Mouse (Mus musculus) G1E (cell line): ENCODE data around the gene Ctc1.

Source experiments
- CTCF ChIP-seq: IDR thresholded peaks from 2 replicates; pipeline ENCODE4 v1.5.1; 2012; ENCODE audit warnings: low read depth, low read length, inconsistent platforms, mixed read lengths
- GATA1 ChIP-seq: IDR thresholded peaks from 2 replicates; pipeline ENCODE4 v1.6.1; 2012; ENCODE audit warnings: borderline replicate concordance, low read length, inconsistent platforms, mixed read lengths
- TAL1 ChIP-seq: conservative IDR thresholded peaks from 2 replicates; pipeline ENCODE4 v1.6.1; 2012; ENCODE audit warnings: low read depth, low read length, inconsistent platforms, mixed read lengths

DNA sequence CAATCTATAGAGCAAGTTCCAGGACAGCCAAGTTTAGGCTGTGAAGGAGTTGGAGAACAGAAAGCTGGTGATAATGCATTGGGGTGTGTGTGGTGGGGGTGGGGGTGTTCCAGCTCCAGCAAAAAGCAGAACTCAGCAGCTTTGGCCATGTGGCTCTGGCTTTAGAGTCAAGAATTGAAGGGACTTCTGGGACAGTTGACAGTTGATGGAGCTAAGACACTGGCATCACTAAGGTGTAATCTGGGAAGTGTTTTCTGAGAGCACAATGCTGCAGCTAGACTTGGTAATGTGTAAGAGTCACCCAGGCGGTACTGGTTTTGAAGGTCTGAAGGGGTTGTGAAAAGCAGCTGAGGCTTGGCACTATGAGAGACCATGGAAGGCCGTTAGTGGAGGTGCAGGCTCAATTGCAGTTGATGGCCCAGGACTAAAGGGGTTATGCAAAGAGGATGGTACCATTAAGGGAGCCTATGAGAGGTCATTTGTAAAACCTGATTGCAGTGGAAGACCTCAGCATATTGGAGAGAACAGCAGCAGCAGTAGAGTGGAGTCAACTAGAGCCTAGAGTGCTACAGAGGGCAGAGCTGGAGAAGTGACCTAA, 37.2 kb downstream of the Ctc1 start:
- TF ChIP-seq CTCF (no peak), GATA1 (no peak), TAL1 (no peak)
